Mouse (Mus musculus) C2C12 (cell line): ENCODE measurements at regions not wholly inside any gene's neighbourhood (a gene's known extent, or its start where the extent isn't known, plus 50 kb on each side); places are given as distances from the start of the nearest gene placed in this dataset.

Source experiments
- CTCF ChIP-seq: IDR thresholded peaks from one replicate; pipeline ENCODE4 v1.5.1; 2011; ENCODE audit not compliant: control insufficient read depth, insufficient read depth, insufficient read length
- MAX ChIP-seq: IDR thresholded peaks from one replicate; pipeline ENCODE4 v1.6.1; 2011; ENCODE audit warnings: mild to moderate bottlenecking, control low read depth
- MYOG ChIP-seq: IDR thresholded peaks from one replicate; pipeline ENCODE4 v1.6.1; 2011; ENCODE audit not compliant: control insufficient read depth, insufficient read length; ENCODE audit errors: extremely low read depth
- USF1 ChIP-seq: IDR thresholded peaks from one replicate; pipeline ENCODE4 v1.6.1; 2011; ENCODE audit warnings: low read depth, mild to moderate bottlenecking, control low read depth, moderate library complexity

GRCm38 (mm10) chr9:33220981-33221380 lies 585.0 kb downstream of the Ets1 start:
- TF ChIP-seq CTCF = no peak
- no peak for TF ChIP-seq USF1
- TF ChIP-seq MYOG = no peak
- no peak for TF ChIP-seq MAX
